Mouse (Mus musculus): ENCODE measurements around the gene Ppt2. TPM values are rescaled to one million over a fixed set of nuclear protein-coding genes. Genes with fewer than 3 reads are reported as not detected.

Ppt2 gene
- 23.2 and 27.6 TPM in 2 replicates for total RNA-seq (2017)

DNA sequence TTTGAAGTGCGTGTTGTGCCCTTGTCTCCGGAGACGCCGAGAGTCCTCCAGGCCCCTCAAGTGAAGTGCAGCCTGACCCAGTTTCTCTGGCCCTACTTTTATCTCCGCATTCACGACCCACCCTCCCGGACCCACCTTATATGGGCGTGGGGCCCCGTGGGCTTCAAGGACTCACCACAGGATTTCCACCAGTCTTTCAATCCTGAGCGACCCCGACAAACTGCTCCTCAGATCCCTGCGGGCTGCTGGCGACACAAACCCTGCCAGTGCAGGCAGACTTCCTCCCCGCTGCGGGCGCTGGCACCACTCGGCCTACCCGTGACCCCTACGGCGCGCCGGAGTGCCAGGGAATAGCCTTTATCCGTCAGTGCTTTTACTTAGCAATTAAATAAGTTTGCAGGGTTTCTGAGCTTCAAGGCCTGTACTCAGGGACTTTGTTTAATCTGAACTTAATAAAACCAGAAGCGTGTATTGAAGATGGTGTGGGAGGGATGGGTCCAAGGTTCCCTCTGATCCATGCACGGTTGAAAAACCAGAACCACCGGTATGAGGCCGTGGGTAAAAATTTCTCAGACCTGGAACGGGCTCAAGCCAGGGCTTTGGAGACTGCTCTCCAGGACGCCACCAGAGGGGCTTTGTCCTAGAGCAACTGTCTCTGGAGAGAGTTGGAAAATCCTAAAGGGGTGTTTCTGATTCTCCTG, at the start of gene Ppt2:
TSS of gene Ppt2 (minus strand) at position 568 of the 701 bp plus-strand sequence.
- ATAC-seq (replicated peaks in 1 of 2; ENCODE audit: insufficient read depth in 1 of 2, low FRiP score in 2 of 2, low TSS enrichment in 1 of 2, low read depth in 1 of 2, poor library complexity in 2 of 2, severe bottlenecking in 2 of 2), result 0 out of 4 replicates have a peak, but pooled peaks of 1 of the 2 experiments have one; percentile 2

DNA sequence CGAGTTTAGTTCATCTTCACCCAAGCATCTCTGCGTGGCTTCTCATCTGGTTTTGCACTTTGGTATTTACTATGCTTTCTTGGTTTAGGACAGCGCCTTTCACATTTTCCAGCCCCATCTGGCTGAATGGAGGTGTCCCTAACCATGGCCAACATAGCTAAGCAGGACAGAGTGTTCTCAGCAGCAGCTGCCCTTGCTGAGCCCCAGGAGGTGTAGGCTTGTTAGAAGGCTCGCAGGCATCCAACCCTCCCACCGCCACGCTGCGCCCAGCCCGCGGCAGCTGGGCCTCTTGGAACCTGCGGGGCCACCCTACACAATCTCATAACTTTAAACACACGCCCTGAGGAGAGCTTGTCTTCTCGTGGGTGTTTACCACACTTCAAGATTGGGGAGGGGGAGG, 48.4 kb upstream of the Ppt2 start:
- no peak for ATAC-seq (replicated peaks in 1 of 2; ENCODE audit: insufficient read depth in 1 of 2, low FRiP score in 2 of 2, low TSS enrichment in 1 of 2, low read depth in 1 of 2, poor library complexity in 2 of 2, severe bottlenecking in 2 of 2)

DNA sequence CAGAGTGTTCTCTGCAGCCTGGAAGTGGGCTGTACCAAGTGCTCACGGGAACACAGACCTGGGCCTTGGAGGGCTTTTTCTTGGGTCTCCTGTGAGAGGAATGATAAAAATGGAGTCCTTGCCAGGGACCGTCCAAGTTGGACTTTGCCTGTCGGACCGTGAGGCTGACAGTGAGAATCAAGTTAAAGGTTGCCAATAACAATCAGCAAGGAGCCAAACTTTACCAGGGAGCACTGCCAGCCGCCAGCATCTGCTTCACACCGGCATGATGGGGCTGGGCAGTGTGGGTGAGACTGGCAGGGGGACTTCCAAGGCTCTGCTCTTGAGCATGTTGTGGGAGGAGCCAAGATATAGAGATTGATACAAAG, 47.8 kb upstream of the Ppt2 start:
- ATAC-seq (replicated peaks in 1 of 2; ENCODE audit: insufficient read depth in 1 of 2, low FRiP score in 2 of 2, low TSS enrichment in 1 of 2, low read depth in 1 of 2, poor library complexity in 2 of 2, severe bottlenecking in 2 of 2), result no peak

DNA sequence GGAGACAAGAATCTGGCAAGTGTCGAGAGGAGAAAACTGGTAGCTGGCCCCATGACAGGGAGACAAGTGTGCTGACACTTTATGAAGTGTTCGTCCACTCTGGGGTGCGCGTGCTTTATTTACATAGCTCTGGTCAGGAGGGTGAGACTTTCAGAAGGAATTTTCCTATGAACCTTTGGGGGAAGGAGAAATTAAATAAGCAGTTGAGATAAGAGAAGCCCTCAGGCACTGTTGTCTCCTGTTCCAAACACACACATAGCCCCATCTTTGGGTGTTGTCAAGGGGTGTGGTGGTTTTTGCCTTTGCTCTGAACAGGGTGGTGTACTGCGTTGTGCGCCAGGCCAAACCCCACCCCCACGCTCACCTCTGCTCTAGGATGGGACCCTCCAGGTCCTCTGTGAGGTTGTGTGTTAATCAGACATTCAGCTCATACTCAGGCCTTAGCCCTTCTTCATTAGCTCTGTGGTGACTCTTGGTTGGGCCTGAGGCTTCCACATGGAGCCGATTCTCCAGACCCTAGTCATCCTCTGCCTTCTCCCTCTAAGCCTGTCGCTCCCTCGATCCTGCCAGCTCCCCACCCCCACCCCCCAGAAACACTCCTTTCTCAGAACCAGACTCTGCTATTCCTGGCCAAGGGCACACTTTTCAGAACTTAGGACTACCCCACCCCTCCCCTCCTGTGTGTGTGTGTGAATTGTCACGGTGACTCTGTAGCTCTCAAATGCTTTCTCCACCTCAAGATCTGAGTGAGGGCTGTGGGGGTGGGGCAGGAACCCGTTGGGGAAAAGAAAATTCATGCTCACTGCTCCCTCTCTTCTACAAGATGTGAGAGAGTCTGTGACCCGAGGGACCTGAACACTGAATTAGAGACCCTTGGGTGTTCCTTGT, 47.1 kb upstream of the Ppt2 start:
- ATAC-seq (replicated peaks in 1 of 2; ENCODE audit: insufficient read depth in 1 of 2, low FRiP score in 2 of 2, low TSS enrichment in 1 of 2, low read depth in 1 of 2, poor library complexity in 2 of 2, severe bottlenecking in 2 of 2), result no peak

DNA sequence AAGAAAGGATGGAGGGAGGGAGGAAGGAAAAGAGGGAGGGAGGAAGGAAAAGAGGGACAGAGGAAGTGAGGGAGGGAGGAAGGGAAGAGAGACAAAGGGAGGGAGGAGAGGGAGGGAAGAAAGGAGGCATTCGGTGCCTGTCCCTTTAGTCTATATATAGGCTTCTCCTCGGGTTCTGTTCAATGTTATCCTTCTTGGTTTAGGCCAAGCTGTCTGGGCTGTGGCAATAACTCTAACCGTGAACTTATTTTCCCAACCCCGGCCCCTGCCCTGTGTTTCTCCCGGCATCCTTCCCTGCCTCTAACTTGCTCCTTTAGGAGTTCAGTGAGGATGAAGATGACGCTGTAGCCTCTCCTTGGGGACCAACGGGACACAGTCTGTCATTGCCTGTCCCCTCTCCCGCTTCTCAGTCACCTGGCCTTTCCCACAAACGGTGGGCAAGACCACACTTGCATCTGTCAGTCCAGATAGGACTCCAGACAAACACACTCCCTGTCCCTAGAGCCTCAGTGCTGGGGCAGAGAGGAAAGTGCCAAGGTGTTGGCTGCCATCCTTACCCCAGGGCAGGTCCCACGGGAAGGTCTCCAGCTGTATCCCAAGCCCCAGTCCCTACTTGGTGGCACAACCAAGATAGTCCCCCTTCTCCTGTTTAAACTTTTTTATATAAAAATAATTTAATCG, 46.4 kb upstream of the Ppt2 start:
- no peak for ATAC-seq (replicated peaks in 1 of 2; ENCODE audit: insufficient read depth in 1 of 2, low FRiP score in 2 of 2, low TSS enrichment in 1 of 2, low read depth in 1 of 2, poor library complexity in 2 of 2, severe bottlenecking in 2 of 2)

DNA sequence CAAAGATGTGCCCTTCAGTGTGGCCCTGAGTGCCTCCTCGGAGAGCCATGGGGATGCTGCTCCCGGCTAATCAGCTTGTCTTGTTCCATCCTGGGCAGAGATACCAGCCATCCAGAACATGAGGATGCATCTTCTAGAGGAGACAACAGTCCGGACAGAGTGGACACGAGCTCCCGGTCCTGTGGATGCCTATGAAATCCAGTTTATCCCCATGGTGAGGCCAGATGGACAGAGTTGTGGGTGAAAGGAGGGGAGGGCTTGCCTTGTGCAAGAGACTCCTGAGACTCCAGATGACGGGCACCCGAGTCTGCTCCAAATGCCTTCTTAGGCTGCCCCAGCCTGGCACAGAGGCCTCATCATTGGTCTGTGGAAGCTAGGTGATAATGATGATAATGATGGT, 44.8 kb upstream of the Ppt2 start:
- no peak for ATAC-seq (replicated peaks in 1 of 2; ENCODE audit: insufficient read depth in 1 of 2, low FRiP score in 2 of 2, low TSS enrichment in 1 of 2, low read depth in 1 of 2, poor library complexity in 2 of 2, severe bottlenecking in 2 of 2)

DNA sequence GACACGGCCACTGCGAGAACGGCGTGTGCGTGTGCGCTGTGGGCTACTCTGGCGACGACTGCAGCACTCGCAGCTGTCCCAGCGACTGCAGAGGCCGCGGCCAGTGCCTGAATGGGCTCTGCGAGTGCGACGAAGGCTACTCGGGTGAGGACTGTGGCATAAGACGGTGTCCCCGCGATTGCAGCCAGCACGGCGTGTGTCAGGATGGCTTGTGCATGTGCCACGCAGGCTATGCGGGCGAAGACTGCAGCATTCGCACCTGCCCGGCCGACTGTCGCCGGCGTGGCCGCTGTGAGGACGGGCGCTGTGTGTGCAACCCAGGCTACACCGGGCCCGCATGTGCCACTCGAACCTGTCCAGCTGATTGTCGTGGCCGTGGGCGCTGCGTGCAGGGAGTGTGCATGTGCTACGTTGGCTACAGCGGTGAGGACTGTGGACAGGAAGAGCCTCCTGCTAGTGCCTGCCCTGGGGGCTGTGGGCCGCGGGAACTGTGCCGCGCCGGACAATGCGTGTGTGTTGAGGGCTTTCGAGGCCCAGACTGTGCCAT, 44.0 kb upstream of the Ppt2 start:
- ATAC-seq (replicated peaks in 1 of 2; ENCODE audit: insufficient read depth in 1 of 2, low FRiP score in 2 of 2, low TSS enrichment in 1 of 2, low read depth in 1 of 2, poor library complexity in 2 of 2, severe bottlenecking in 2 of 2), result no peak

DNA sequence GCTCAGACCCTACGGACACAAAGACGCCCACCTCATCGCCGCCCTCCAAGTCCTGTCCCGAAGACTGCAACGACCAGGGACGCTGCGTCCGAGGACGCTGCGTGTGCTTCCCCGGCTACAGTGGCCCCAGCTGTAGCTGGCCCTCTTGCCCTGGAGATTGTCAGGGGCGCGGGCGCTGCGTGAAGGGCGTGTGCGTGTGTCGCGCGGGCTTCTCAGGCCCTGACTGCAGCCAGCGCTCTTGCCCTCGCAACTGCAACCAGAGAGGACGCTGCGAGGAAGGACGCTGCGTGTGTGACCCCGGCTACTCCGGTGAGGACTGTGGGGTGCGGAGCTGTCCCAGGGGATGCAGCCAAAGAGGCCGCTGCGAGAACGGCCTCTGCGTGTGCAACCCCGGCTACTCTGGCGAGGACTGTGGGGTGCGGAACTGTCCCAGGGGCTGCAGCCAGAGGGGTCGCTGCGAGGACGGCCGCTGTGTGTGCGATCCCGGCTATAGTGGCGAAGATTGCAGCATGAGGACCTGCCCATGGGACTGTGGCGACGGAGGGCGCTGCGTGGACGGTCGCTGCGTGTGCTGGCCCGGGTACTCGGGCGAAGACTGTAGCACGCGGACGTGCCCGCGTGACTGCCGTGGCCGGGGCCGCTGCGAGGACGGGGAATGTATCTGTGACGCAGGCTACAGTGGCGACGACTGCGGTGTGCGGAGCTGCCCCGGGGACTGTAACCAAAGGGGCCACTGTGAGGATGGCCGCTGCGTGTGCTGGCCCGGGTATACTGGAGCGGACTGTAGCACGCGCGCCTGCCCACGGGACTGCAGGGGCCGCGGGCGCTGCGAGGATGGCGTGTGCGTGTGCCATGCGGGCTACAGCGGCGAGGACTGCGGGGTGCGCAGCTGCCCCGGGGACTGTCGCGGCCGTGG, 43.1 kb upstream of the Ppt2 start:
- ATAC-seq (replicated peaks in 1 of 2; ENCODE audit: insufficient read depth in 1 of 2, low FRiP score in 2 of 2, low TSS enrichment in 1 of 2, low read depth in 1 of 2, poor library complexity in 2 of 2, severe bottlenecking in 2 of 2), result no peak

DNA sequence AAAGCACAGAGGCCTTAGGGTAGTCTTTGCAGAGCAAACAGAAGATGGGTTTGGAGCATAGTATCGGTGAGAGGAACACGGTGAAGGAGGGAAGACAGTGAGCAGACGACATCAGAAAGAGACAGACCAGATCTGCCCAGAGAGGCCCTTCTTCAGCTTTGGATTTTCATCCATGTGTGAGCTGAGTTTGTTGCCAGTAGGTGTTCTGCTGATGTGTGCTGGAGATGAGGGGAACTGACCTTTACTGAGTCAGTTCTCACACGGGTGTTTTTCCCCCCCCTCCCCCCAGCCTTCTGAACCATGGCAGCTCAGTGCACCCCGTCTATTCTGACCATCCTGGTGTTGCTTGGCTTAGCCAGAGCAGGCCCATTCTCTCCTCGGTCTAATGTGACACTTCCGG, 41.9 kb upstream of the Ppt2 start, which contains the start of gene Tnxb:
TSS of gene Tnxb (plus strand) at position 301 of the 400 bp plus-strand sequence.
- no peak for ATAC-seq (replicated peaks in 1 of 2; ENCODE audit: insufficient read depth in 1 of 2, low FRiP score in 2 of 2, low TSS enrichment in 1 of 2, low read depth in 1 of 2, poor library complexity in 2 of 2, severe bottlenecking in 2 of 2)

DNA sequence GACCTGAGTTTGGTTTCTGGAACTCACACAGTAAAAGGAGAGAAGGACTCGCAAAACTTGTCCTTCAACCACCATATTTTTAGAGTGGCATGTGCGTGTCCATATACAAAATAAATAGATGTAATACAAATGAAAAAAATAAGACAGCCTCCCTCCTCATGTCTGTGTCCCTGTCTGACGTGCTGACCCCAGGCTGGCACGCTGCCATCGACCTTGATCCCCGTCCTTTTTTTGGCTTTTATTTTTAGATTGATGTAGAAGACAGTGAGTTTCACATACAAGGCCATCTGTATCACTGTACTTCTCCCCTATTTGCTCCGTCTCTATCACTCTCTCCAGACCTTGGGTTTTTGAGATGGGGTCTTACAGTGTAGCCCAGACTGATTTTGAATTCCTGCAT, 36.2 kb upstream of the Ppt2 start:
- ATAC-seq (replicated peaks in 1 of 2; ENCODE audit: insufficient read depth in 1 of 2, low FRiP score in 2 of 2, low TSS enrichment in 1 of 2, low read depth in 1 of 2, poor library complexity in 2 of 2, severe bottlenecking in 2 of 2), result no peak

DNA sequence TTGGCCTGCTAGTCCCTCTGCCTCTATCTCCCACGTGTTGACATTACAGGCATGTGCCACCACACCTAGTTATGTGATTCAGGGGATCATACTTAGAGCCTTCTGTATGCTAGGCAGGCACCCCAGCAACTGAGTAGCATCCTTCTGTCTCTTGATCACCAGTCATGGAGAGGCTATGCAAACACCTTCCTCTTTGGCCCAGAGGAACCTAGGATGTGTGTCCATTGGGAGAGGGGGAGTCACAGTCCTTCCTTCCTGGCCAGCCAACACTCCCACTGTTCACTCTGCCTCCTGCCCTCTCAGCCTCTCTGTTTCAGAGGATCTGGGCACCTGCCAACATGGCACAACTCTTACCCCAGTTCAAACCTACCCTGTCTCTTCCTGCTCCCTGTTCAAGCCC, 35.2 kb upstream of the Ppt2 start:
- ATAC-seq (replicated peaks in 1 of 2; ENCODE audit: insufficient read depth in 1 of 2, low FRiP score in 2 of 2, low TSS enrichment in 1 of 2, low read depth in 1 of 2, poor library complexity in 2 of 2, severe bottlenecking in 2 of 2), result no peak

DNA sequence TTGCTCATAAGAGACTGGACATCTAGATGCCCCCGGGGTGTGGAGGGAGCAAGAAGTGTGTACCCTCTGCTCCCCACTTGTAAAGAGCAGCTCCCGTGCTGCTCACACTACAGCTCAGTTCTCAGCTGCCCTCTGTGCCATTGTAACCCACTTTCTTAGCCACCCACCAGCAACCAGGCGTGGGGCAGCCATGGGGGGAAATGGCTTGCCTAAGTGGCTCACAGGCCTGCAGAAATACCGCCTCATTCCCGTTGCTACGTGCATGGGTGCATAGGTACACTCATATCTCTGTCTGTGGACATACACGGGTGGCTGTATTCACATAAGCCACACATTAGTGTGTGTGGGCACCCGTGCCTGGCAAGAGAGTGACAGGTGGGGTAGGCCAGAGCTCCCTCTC, 34.7 kb upstream of the Ppt2 start:
- no peak for ATAC-seq (replicated peaks in 1 of 2; ENCODE audit: insufficient read depth in 1 of 2, low FRiP score in 2 of 2, low TSS enrichment in 1 of 2, low read depth in 1 of 2, poor library complexity in 2 of 2, severe bottlenecking in 2 of 2)

DNA sequence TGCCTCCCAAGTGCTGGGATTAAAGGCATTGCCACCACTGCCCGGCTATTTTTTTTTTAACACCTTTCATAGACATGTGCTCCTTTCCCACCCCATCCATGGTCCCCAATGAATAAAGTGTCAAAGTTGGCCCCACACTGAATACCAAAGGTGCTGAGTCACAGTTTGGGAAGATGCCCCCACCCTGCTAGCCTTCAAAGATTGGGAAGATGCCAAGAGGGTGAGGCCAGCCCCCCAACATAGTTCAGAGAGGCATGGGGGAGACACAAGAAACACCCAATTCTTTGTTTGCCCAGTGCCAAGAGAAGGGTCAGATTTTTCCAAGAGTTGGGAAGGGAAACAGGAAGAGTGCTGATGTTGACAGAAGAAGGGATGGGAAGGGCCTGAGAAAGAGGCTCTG, 34.2 kb upstream of the Ppt2 start:
- ATAC-seq (replicated peaks in 1 of 2; ENCODE audit: insufficient read depth in 1 of 2, low FRiP score in 2 of 2, low TSS enrichment in 1 of 2, low read depth in 1 of 2, poor library complexity in 2 of 2, severe bottlenecking in 2 of 2), result no peak

DNA sequence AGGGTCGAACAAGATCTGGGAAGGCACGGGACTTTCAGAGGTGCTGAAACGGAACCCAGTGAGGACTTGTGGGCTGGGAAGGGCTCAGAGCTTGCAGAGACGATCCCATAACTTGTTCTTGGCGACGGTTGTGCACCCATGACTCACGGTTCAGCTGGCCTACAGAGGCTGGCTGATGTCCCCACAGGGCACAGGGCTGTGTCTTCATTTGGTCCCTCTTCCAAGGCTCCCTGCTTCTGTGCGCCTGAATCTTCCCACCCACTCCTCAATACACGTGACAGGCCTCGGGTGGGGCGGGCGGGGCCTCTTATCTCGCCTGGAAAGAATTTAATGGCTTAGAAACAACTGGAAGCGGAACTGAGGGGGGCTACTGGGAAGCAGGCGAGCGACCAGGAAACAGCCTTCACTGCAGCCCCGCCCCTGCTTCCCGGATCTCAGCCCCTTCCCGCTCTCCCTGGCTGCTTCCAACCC, 32.8 kb upstream of the Ppt2 start:
- ATAC-seq (replicated peaks in 1 of 2; ENCODE audit: insufficient read depth in 1 of 2, low FRiP score in 2 of 2, low TSS enrichment in 1 of 2, low read depth in 1 of 2, poor library complexity in 2 of 2, severe bottlenecking in 2 of 2), result no peak

DNA sequence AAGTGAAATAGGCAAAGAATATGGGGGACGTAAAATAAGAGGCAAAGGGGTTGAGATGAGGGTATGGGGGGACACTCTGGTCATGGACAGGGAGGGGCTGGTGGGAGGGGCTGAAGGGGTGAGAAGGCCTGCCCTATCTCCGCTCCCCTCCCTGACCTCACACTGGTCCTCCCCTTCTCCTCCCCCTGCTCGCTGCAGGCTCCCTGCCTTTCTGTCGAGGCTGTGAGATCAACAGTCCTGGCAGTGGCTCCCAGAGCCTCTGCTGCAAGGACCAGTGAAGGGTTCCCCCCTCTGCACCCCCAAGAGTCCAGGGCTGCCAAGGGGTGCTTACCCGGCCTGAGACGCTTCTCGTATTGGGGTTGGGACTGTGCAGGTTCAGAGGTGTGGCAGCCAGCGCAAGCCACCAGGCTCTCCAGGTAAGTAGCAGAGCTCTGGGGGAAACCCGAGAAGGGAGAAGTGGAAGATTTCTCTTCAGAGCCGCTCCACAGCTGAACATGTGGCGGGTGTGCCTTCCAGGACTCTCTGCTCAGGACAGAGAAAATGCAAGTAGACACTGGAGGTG, 32.0 kb upstream of the Ppt2 start:
- no peak for ATAC-seq (replicated peaks in 1 of 2; ENCODE audit: insufficient read depth in 1 of 2, low FRiP score in 2 of 2, low TSS enrichment in 1 of 2, low read depth in 1 of 2, poor library complexity in 2 of 2, severe bottlenecking in 2 of 2)

DNA sequence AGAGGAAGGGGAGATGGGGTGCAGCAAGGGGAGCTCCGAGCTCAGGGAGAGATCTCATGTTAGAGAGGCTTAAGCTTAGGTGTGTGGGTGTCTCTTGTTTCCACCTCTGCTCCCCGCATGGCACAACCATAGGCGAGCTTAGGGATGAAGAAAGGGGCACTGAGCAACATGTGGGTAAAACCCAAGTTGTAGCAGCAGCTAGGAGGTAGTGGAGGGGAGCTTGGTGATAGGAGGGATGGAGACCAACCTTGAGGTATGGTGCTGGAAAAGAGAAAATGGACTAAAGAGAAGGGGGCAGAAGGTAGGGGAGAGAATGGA, 31.5 kb upstream of the Ppt2 start:
- no peak for ATAC-seq (replicated peaks in 1 of 2; ENCODE audit: insufficient read depth in 1 of 2, low FRiP score in 2 of 2, low TSS enrichment in 1 of 2, low read depth in 1 of 2, poor library complexity in 2 of 2, severe bottlenecking in 2 of 2)

Data from hematopoietic stem cell, adult 5-6 weeks (primary cell).